Comparison of ENCODE assay signal across 8 mouse cellular contexts in genomic region chr5:120711827-120712226, GRCm38 (mm10). TPM values are rescaled to one million over a fixed set of nuclear protein-coding genes. Genes with fewer than 3 reads are reported as not detected.
A peak's percentile ranks its signal among the peaks of the same experiment; 100 is the strongest.
DNase-seq lines count a peak whose midpoint lies in the region; ATAC-seq and TF ChIP-seq lines count a peak whose summit lies in the region.

Dtx1 (minus strand) TSS chr5:120711927.

- peak within 1 kb of the TSS; percentile 14; the same call in 1 of the 2 replicates for H3K27ac ChIP-seq in testis, adult 2 months (ENCODE audit: control insufficient read depth, insufficient read depth, low read depth, low read length)
- H3K27ac ChIP-seq in small intestine, adult 2 months (ENCODE audit: insufficient read depth, low read depth, low read length): no peak within 1 kb of the TSS

- H3K4me3 ChIP-seq in testis, adult 2 months (ENCODE audit: control insufficient read depth, low read depth, low read length): peak within 1 kb of the TSS; percentile 78
- H3K4me3 ChIP-seq in small intestine, adult 2 months (ENCODE audit: low read depth, low read length): peak within 1 kb of the TSS; percentile 68

- WGBS in small intestine, adult 2 months: 37% methylated on average over 3 of the region's 3 CpGs

- no peaks in the 10 kb centered on the region for H3K36me3 ChIP-seq in testis, adult 2 months (ENCODE audit: control insufficient read depth, insufficient read depth, low read length)
- no peaks in the 10 kb centered on the region for H3K36me3 ChIP-seq in small intestine, adult 2 months (ENCODE audit: control insufficient read depth, insufficient read depth, low read length)

- intact Hi-C loops in left cerebral cortex, postnatal 25 days (cut with DNase I): loop anchor here (2.0 kb wide), 1 partner anchor 91 kb away; no protein-coding TSS in a partner anchor

- H3K4me1 ChIP-seq in testis, adult 2 months (ENCODE audit: control insufficient read depth, insufficient read depth, low read length): peaks cover 27% of the 10 kb centered on the region
- H3K4me1 ChIP-seq in small intestine, adult 2 months (ENCODE audit: control insufficient read depth, insufficient read depth, insufficient read length, low read length): peaks cover 3% of the 10 kb centered on the region; the same call in 1 of the 2 replicates

- peaks cover 4% of the 10 kb centered on the region for H3K27me3 ChIP-seq in testis, adult 2 months (ENCODE audit: control insufficient read depth, insufficient read depth, low read length)
- peaks cover 10% of the 10 kb centered on the region for H3K27me3 ChIP-seq in small intestine, adult 2 months (ENCODE audit: control insufficient read depth, insufficient read depth, low read length)

- no peak for ATAC-seq in frontal cortex, adult (ENCODE audit: low TSS enrichment)
- ATAC-seq in megakaryocyte progenitor cell, adult 5-6 weeks (replicated peaks; ENCODE audit: poor library complexity): no peak

- no peak for TF ChIP-seq POLR2A in testis, adult 2 months (IDR thresholded peaks at IDR 0.05; ENCODE audit: control insufficient read depth, low read depth, low read length)
- no peak for TF ChIP-seq POLR2A in small intestine, adult 2 months (IDR thresholded peaks at IDR 0.05; ENCODE audit: low read depth, low read length)

- TF ChIP-seq CTCF in testis, adult 2 months (IDR thresholded peaks at IDR 0.05; ENCODE audit: control insufficient read depth, insufficient read depth, insufficient replicate concordance, low read depth, low read length): no peak
- TF ChIP-seq CTCF in small intestine, adult 2 months (IDR thresholded peaks at IDR 0.05; ENCODE audit: extremely low read depth, insufficient read length, insufficient replicate concordance, low read depth, low read length): no peak

- DNase-seq in frontal cortex, adult 2 months (ENCODE audit: extremely low spot score in 1 of 2, low spot score in 1 of 2): no peak
- no peak for DNase-seq in testis, postnatal 14 days (ENCODE audit: low spot score)
- no peak for DNase-seq in left cerebral cortex, postnatal 25 days (ENCODE audit: low spot score in 2 of 2)
- no peak for DNase-seq in gastrocnemius, postnatal 4 days (ENCODE audit: low spot score in 2 of 2)

RNA-seq across cellular contexts. Expression of gene Dtx1, which starts in this region (rescaled TPM):
- 93.3 and 99.3 TPM in 2 replicates for polyA plus RNA-seq in frontal cortex, adult 2 months (2012; rRNA removed)
- 38.6 and 46.0 TPM in 2 replicates for polyA plus RNA-seq in testis, adult 2 months (2012; rRNA removed)
- 10 to 100 TPM; 68.9 to 71.2 TPM for total RNA-seq in left cerebral cortex, postnatal 25 days (2021)
- polyA plus RNA-seq in small intestine, adult 2 months (2012; rRNA removed): 18.1 and 31.1 TPM in 2 replicates
- total RNA-seq in megakaryocyte progenitor cell, adult 5-6 weeks (2015): 0.10 TPM in 1 of 2 replicates, not detected in the other
- total RNA-seq in megakaryocyte progenitor cell, adult 5-6 weeks (2017): not detected in 2 replicates
- 1 to 10 TPM in 1 of 2 experiments, under 1 TPM in 1; 0.98 to 1.9 TPM for total RNA-seq in gastrocnemius, postnatal 4 days (2021)

Comparison
In these comparisons a context has a peak if more than half of its experiments do, and no peak if none do; other contexts are left out.
1. RNA of gene Dtx1 (total RNA-seq): 68.9 to 71.2 TPM in left cerebral cortex, postnatal 25 days; 0.98 to 1.9 TPM in gastrocnemius, postnatal 4 days and 0.10 TPM in megakaryocyte progenitor cell, adult 5-6 weeks; every median in the first group is over 10 times any median in the second.